Mouse (Mus musculus): ENCODE data around the gene Ovol1.
A peak's percentile ranks its signal among the peaks of the same experiment; 100 is the strongest.

Gene Ovol1

DNA sequence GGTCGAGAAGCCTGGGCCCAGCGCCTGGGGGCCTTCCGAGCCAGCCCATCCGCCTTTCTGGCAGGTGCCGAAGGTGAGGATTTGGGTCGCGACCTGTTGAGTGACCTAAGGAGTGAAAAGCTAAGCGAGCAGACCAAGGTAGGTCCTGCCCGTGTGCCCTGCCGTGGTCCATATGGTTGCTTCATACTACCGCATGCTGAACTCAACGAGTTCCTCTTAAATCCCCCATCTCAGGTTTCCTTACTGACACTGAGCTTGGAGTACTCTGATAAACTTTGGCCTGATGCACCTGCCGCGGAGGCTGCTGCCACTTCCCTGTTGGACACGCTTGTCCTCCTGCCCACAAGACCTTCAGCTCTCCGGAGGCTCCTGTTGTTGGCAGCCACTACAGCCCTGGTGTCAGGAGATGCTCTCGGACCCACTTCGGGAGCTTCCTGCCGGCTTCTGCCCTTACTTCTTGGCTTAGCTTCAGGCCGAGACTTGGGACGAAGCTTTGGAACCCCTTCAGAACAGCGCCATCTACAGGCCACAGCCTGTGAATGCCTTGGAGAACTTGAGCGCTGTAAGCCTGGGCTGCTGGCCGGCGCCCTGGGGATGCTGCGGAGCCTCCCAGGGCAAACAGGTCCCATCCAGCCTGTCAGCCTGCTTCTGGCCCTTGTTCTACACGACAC is 8.2 kb upstream of the Ovol1 start:
- DNase-seq (ENCODE audit: low spot score) = peak; percentile 66

DNA sequence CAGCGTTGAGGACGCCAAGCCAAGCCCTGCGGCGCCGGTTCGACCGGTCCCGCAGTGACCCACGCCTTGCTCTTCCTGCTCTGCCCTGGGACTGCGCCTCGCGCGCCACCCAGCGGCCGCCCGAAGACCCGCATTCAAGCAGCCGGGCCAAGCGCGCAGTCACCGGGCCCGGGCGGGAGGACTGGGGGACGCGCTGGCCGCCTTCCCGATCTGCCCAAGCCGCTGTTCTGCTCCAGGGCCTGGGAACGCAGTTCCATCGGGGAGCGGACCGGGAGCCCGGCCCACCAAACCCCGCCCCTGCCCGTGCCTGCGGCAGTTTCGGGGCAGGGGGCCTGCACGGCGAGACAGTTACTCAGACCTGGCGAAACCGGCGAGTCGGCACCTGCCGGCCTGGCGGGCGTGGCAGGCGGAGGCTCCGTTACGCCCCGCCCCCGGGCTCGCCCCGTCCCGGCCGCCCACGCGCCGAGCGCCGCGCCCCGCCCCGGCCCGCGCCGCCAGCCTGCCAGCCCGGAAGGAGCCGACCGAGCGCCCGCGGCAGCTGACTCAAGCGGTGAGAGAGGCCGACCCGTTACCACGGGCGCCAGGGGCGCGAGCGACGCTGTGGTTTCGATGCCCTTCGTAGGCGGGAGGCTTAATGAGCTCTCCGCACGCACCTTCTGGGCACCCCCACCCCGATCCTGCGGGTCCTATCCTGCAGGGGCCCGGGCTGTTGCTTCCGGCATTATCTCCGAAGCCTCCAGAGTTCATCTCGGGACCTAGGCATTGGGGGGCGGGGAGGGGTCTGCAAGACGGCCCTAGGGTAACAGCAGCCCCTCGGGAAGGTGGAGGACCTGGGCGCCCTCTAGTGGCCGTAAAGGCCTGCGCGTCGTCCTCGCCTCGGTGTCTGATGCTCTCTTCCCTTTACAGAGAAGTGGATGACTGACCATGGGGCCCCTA is 7.4 kb upstream of the Ovol1 start, which contains the start of gene Ap5b1:
TSS of gene Ap5b1 (plus strand) at position 492 of the 936 bp plus-strand sequence.
- peak; percentile 83 for DNase-seq (ENCODE audit: low spot score)

DNA sequence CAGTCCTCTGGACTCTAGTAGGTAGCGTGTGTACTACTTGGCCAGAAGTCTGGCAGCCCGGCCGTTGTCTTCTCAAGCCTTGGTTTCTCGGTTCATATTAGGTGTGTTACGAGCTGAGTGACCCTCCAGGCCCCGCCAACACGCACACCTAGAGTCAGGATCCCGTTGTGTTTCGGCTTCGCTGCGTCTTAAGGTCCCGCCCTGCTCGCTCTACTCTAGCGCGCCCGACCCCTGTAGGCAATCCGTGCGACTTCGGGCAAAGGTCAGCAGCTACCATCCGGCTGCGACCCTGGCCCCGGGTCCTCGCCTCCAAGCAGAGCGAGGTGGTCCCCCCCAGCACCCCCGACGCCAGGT is 6.7 kb upstream of the Ovol1 start:
- no peak for DNase-seq (ENCODE audit: low spot score)

DNA sequence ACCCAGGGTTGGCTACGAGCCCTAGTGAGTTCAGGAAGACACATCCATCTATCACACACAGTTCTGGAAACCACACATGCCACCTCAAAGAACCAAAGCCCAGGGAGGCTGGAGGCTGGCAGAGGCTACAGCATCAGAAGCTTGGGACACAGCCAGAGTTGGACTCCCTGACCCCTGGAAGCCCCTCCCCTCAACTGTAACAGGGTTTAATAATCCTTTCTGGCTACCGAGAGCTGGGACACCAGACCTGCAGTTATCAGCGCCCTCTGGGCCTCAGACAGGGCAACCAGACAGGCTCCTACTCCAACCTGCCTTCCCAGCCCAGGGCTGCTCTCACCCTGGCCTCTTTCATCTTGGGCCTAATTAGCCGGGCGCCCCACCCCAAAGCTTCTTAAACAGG is 5.9 kb upstream of the Ovol1 start:
- no peak for DNase-seq (ENCODE audit: low spot score)

DNA sequence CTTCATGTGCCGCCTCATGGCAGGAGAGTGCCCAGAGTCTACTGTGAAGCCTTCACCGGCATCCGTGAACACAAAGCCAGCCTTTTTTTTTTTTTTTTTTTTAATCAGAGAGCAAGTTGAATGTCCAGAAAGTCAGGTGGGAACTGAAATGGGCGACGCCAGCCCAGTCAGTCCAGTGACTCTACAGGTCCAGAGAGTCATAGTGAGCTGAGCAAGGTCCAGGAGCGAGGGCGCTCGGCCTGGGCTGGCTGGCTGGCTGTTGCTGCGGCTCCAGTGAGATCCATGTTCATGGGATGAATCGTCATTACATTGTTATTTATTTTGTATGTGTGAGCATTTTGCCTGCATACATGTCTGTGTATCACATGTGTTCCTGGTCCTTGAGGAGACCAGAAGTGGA is 2.3 kb upstream of the Ovol1 start:
- no peak for DNase-seq (ENCODE audit: low spot score)

DNA sequence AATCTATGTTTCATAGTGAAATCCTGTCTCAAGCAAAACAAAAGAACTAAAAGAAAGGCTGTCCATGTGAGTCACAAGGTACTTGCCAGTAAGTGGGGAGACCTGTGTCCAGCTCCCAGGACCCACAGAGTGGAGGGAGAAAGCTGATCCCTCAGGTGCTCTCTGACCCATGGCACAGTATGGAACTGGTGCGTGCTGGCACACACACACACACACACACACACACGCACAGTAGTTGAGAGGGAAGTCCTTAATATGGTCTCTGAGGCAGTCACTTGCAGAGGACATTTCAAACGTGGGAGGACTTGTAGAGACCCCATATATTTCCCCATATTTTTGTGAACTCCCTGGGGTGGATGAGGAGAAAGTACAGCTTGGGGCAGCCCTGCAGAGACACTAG is 1.4 kb upstream of the Ovol1 start:
- DNase-seq (ENCODE audit: low spot score) = no peak

DNA sequence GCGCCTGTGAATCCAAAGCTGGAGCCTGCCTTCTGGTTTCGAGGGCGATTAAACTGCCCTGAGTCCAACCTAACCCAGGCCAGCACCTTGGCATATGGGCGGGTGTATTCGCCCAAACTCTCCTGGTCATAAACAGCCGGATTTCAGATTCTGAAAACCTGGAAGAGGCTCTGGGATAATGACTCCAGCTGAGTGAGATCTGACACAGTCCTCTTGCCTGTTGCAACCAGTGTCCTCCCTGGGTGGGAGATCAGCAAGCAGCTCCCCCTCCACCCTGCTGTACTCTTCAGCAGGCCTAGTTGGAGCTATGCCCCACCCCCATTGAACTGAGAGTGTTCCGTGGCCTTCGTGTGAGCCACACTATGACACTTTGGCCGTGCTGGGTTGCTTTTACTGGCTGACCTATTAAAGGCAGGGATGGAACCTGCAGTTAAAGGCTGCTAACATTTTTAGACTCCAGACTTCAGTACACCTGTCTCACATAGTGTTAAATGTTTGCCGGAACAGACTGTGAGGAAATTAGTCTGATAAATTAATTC is 875 bp upstream of the Ovol1 start:
- DNase-seq (ENCODE audit: low spot score) = no peak

DNA sequence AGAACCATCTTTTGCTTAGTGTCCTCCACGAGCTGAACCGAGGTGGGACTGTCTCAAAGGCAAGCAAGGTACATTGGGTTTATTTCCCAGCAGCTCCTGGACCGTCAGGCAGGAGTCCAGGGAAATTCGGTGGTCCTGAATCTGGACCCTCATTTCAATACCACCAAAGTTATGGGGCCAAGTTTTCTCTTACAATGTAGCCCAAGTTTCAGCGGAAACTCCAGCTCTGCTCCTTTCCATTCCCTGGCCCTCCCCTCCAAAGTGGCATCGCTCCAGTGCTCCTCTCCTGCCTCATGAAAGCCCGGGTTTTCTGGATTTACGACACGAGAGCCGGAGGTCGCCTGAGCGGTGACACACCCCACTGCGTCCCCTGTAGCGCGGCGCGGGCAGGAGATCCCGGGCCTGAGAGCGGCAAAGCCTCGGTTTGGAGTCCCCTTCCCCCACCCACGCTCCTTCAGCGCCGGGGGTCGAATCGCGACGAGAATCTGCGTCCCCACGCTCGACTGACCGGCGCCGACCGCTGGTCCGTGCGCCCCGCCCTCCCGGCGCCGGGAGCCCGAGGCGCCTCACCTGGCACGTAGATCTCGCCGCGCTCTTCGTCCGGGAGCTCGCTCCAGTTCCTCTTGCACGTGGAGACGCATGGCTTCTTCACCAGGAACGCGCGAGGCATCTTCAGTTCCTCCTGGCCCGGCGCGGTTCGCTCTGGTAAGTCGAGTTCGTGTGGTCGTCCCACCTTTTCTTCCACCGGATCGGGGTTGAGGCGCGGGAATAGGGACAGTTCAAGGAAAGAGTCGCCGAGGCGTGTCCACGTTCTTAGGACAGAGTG is 602 bp downstream of the Ovol1 start:
- DNase-seq (ENCODE audit: low spot score) = no peak

DNA sequence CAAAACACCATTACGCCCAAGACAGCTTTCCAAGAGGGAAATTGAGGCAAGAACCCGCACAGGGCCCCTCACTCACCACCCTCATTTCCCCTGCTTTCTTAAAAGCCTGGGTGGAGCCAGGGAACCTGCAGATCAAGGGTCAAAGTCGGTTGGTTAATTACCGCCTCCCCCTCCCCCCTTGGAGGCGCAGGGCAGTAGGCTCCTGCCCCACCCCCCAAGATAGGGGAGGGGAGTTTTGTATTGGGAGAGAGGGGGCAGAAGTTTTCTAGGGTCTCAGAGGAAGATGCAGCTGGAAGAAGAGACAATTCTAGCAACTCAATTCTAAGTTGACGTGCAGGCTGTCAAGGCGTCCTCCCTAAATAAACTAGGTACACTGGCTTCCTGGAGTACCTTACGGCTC is 1.2 kb downstream of the Ovol1 start:
- DNase-seq (ENCODE audit: low spot score) = no peak

DNA sequence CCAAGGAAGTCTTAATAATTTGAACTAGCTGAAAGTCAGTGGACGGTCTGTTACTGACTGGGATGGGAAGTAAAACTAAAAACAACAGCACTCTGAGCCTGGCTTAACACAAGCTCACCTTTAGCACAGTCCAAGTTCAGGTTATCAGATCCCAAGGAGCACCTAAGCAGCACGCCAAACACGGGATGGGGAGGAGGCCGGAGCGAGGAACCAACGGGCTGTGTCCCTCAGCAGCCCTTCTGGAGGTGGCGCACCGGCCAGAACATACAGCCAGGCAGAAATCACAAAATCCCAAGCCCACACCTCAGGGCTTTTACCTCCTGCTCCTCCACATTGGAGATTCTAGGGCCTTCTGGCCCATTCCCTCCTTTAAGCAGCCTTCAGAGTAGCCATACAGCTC is 1.7 kb downstream of the Ovol1 start:
- DNase-seq (ENCODE audit: low spot score) = no peak

DNA sequence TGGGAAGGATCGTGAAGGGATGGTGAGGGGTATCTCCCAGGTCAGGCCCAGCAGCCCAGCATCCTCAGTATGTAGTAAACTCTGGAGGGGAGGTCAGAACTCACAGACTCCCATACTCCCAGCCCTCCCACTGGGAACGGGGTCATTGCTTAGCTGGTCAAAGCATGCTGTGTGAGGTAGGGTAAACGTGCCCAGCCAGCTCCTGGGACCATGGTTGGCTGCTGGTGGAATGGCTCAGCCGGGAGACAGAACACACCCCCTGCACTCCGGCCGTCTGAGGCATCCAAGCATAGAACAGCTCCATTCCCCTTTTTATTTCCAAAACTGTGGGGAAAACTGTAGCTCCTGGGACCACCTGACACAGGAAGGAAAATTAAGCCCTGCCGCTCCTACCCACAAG is 2.3 kb downstream of the Ovol1 start:
- no peak for DNase-seq (ENCODE audit: low spot score)

DNA sequence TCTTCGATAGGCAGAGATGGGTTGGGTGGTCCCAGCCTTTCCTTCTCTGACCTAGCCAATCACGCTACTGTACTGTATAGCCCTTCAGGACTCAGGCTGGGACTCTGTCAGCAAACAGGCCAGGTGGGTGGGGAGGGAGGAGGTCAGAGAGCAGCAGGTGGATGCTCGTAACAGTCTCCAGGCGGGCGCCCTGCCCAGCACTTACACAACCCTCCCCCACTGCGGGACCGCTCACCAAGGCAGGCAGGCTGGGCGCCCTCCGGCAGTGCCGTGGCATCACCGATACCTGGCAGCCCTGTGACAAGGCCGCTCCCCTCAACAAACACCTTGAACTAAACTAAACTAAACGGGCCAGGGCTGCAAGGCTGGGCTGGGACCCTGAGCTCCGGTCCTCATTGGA is 6.2 kb downstream of the Ovol1 start:
- DNase-seq (ENCODE audit: low spot score) = no peak

DNA sequence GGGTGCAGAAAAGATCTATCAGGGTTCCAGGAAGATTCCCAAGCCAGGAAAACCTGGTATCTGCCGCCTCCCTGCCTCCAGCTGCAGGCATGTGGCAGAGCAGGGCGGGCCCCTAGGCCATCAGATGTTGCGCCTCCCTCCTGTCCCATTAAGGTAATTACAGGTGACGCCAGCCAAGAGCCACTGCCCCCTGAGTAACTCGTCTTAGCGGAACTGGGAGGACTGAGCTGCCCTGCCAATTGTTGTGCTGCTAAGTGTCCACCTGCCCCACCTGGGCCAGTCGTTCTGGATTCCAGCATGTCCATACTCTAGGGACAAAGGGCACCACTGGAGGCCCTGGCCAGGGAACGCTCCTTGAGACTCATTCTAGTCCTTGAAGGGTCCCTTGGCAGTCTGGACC is 6.6 kb downstream of the Ovol1 start:
- no peak for DNase-seq (ENCODE audit: low spot score)

DNA sequence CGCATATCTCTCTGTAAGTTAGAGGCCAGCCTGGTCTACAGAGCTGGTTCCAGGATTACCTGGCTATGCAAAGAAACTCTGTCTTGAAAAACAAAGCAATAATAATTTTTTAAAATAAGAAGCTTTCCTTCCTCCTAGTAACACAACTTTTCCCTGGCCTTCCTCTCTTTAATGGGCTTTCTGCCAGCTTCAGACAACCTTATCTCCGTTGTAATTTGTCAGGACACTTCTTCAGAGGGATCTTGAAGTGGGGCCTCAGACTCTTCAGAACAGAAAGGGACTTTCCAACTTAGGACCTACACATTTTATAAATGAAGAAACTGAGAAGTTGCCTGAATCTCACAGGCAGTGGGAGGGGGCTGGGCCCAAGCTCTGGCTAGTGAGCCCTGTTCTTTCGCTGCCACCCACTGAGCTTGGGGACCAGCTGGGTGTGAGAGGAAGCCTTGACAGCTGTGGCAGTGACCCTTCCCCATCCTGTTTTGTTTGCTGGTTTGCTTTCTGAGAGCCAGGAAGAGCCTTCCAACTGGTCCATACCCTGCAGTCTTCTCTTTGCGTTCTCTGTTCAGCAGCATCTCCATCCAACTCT is 12.9 kb downstream of the Ovol1 start:
- DNase-seq (ENCODE audit: low spot score) = no peak

DNA sequence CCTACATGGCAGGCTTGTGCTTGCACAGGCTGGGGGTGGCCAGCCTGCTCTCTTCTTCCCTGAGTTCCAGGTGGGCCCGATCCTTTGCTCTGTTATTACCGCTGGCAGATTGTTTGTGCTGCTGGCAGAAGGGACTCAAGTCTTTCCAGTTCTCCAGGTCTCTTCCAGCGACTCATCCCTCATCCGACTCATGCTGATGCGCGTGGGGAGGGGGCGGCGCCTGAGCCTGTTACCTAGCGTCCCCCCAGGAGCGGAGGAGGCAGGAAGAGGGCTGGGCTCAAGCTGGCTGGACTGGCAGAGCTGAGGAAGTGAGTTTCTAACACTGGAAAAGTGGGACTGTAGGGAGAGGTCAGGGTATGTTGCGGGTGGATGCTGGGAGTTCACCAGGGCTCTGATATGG is 16.4 kb downstream of the Ovol1 start:
- no peak for DNase-seq (ENCODE audit: low spot score)

DNA sequence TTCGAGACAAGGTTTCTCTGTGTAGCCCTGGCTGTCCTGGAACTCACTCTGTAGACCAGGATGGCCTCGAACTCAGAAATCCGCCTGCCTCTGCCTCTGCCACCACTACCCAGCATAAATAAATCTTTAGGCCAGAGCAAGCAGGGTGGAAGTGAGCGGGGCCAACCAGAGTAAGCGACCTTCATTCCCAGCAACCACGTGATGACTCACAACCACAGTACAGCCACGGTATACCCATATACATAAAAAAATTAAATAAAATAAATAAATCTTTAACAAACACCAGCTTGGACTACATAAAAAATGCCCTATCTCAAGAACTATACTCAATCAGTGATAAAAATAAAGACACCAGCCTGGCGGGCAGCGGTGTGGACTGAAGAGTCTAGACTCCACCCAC is 17.1 kb downstream of the Ovol1 start:
- DNase-seq (ENCODE audit: low spot score) = no peak

DNA sequence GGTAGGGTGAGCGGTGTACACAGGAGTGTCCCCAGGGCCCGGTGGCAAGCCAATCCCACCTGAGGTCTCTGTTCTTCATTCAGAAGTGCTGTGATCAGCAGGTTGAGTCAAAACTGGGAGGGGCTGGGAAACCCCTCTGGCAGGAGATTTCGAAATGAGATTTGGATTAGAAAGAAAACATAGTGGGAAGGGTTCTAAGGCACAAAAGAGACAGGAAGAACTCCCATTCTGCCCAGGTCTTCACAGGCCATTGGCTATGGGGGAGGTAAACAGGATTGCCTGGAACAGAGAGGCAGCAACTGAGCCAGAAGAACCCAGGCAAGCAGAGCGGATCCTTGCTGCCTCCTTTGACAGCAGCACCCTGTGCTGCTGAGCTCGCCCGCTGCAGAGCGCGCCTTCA is 21.7 kb downstream of the Ovol1 start:
- no peak for DNase-seq (ENCODE audit: low spot score)

DNA sequence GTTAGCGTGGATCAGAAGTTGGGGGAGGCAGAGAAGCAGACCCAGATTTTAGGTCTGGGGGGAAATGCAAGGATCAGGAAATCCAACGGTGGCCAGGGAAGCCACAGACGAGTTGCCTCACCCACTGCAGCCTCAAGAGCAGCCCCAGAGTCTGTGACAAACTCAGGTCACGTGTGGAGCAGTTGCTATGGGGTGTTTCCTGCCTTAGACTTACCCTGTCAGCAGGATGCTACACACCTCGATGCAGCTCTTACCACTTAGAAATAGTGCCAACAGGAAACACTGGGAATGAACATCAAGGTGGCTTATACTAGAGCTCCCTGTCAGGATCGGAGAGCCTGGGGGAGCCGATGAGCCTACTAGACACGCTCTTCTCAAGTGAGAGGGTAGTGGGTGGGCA is 27.9 kb downstream of the Ovol1 start:
- DNase-seq (ENCODE audit: low spot score) = no peak

DNA sequence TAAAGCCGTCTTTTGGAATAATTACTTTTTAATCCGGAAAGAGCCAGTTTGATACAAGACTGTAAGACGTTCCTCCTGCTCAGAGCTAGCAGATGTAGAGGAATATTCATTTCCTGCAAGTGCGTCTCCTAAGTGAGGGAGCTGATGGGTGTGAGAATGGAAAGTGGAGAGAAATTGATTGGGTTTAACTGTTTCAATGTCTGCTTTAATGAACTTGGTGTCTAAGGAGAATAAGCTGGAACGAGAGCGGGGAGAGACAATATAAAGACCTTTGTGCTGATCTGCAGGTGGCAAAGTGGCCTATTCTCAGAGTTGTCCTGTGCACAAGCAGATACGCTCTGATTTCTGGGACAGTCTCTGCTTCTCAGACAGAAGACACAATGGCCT is 30.3 kb downstream of the Ovol1 start:
- DNase-seq (ENCODE audit: low spot score) = no peak

DNA sequence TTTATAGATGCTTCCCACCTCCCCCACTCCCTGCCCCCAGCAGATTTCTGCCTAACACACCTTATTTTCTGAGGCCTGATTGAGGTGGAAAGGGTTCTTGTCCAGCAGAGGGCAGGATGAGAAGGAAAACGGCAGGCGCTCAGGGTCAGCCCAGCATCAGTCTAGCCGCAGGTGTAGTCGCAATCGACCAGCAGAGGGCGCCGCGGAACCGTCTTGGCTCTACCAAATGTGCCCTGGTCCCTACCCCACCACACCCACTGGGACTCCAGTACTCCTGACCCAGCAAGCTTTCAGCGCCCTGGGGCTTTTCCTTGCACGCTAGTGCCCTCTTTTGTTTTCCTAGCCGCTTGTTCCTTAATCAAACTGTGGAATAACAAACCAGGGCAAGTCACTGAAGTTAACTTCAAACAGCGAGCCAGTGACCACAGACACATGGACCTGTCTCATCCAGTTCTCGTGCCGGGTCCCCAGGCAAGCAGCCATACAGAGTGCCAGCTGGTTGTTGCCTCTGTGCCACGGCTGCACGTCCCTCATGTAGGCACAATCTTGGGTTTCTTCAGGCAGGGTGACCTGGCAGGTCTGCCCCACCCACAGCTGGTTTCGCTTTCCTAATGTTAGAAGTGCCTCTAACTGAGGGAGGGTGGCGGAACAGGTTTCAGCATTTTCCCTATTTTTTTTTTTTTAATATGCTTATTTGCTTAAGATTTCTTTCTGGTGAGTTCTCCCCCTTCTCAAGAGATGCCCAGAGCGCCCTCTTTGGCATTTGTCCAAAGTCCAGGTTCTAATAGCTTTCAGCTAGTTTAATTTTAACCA is 30.9 kb downstream of the Ovol1 start:
- DNase-seq (ENCODE audit: low spot score) = peak; percentile 91

DNA sequence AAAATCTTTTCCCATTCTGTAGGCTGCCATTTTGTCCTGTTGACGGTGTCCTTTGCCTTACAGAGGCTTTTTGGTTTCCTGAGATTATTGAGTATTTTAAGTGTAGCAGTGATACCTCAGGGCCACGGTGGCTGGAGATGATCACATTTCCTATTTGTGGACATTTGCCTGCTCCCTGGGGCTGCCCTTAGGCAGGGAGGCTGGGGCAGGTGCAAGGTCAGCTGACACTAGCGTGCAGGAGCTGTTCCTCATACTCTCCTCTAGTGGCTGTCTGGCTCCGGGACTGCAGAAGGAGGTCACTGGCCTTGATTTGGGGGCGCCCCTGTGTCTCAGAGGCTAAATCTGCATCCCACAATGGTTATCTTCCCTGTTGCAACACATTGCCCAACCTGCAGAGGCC is 35.2 kb downstream of the Ovol1 start:
- DNase-seq (ENCODE audit: low spot score) = no peak

Data from ovary, adult 18-20 months (tissue).